Mouse (Mus musculus): ENCODE data around the gene Cpne4.

GRCm38 (mm10) chr9:104678571-104678970 lies 131.5 kb downstream of the Cpne4 start:
- no peak for TF ChIP-seq ZMIZ1 (IDR thresholded peaks at IDR 0.05; ENCODE audit: low read depth, low read length)
- TF ChIP-seq MAX (IDR thresholded peaks at IDR 0.05; ENCODE audit: low read length): no peak
- no peak for TF ChIP-seq CTCF (IDR thresholded peaks at IDR 0.05 in 2 of 3, conservative IDR thresholded peaks at IDR 0.05 in 1 of 3; ENCODE audit: control insufficient read depth in 1 of 3, insufficient read depth in 1 of 3, low read depth in 2 of 3, low read length in 3 of 3, poor library complexity in 1 of 3, severe bottlenecking in 1 of 3)
- no peak for TF ChIP-seq E2F4 (IDR thresholded peaks at IDR 0.05; ENCODE audit: borderline replicate concordance, low read depth, low read length)
- no peak for TF ChIP-seq USF1 (IDR thresholded peaks at IDR 0.05; ENCODE audit: low read depth, low read length)
- TF ChIP-seq MAFK (IDR thresholded peaks at IDR 0.05; ENCODE audit: borderline replicate concordance, low read depth, low read length): no peak
- TF ChIP-seq GATA1 (IDR thresholded peaks at IDR 0.05; ENCODE audit: low read depth, low read length): no peak
- TF ChIP-seq EP300 (IDR thresholded peaks at IDR 0.05; ENCODE audit: low read depth in 1 of 2, low read length in 2 of 2): no peak
- no peak for TF ChIP-seq ZNF384 (IDR thresholded peaks at IDR 0.05; ENCODE audit: low read depth, low read length)
- no peak for TF ChIP-seq POLR2AphosphoS5 (IDR thresholded peaks at IDR 0.05; ENCODE audit: borderline replicate concordance, low read depth, low read length)
- TF ChIP-seq POLR2A (IDR thresholded peaks at IDR 0.05; ENCODE audit: control insufficient read depth in 1 of 2, insufficient read depth in 1 of 2, low read depth in 1 of 2, low read length in 2 of 2, poor library complexity in 1 of 2): no peak
- TF ChIP-seq KAT2A (conservative IDR thresholded peaks at IDR 0.05; ENCODE audit: low read depth, low read length): no peak
- TF ChIP-seq CHD2 (IDR thresholded peaks at IDR 0.05; ENCODE audit: low read length): no peak

Data from MEL (cell line).